Mouse (Mus musculus) heart, embryonic 12.5 days (tissue): ENCODE measurements around the gene Rfx4. TPM values are rescaled to one million over a fixed set of nuclear protein-coding genes. Genes with fewer than 3 reads are reported as not detected.

Source experiments
- ATAC-seq: fragments of 200-750 bp; cut with Nextera tagmentation; 2 replicates; pipeline ENCODE4 v1.8.0; 2017; ENCODE audit warnings: moderate TSS enrichment, moderate library complexity; ENCODE audit not compliant: insufficient number of reproducible peaks, low FRiP score
- H3K27ac ChIP-seq: fragments of 300-500 bp; sonication (generic); 2 replicates; pipeline ENCODE4 v1.5.1; 2016; ENCODE audit warnings: mild to moderate bottlenecking, moderate library complexity; ENCODE audit not compliant: poor library complexity, severe bottlenecking
- H3K27me3 ChIP-seq: fragments of 300-500 bp; sonication (generic); replicated peaks from 2 replicates; pipeline ENCODE4 v1.6.1; 2016; ENCODE audit warnings: mild to moderate bottlenecking, moderate library complexity
- H3K36me3 ChIP-seq: fragments of 300-500 bp; sonication (generic); 2 replicates; pipeline ENCODE4 v1.6.1; 2016; ENCODE audit warnings: mild to moderate bottlenecking, moderate library complexity
- H3K4me1 ChIP-seq: fragments of 300-500 bp; sonication (generic); replicated peaks from 2 replicates; pipeline ENCODE4 v1.6.1; 2016; ENCODE audit warnings: mild to moderate bottlenecking
- H3K4me2 ChIP-seq: fragments of 300-500 bp; sonication (generic); 2 replicates; pipeline ENCODE4 v1.6.1; 2016; ENCODE audit warnings: mild to moderate bottlenecking, moderate library complexity
- H3K4me3 ChIP-seq: fragments of 300-500 bp; sonication (generic); 2 replicates; pipeline ENCODE4 v1.5.1; 2016; ENCODE audit warnings: mild to moderate bottlenecking
- H3K9ac ChIP-seq: fragments of 300-500 bp; sonication (generic); 2 replicates; pipeline ENCODE4 v1.6.1; 2016; ENCODE audit warnings: mild to moderate bottlenecking, moderate library complexity
- H3K9me3 ChIP-seq: fragments of 300-500 bp; sonication (generic); replicated peaks from 2 replicates; pipeline ENCODE4 v1.6.1; 2016; ENCODE audit warnings: mild to moderate bottlenecking, moderate library complexity
- WGBS: fragments of 180-500 bp; shearing (Covaris S2); methylation state at CpG from one replicate; pipeline ENCODE4 v1.1.7; 2016; 5-methylcytosine and 5-hydroxymethylcytosine counted together
- polyA plus RNA-seq: library from polyadenylated mRNA; unstranded; fragments of >200 nt; fragmentation: Nextera tagmentation; extraction: Ambion mirVana; gene quantifications from 2 replicates; pipeline ENCODE4 v1.2.1, GENCODE M21; 2016

Gene Rfx4
- polyA plus RNA-seq, 1 experiment from 2014 or later, result 0.19 TPM

- Histone ChIP-seq H3K27me3 (no peaks in the 10 kb centered on the region), H3K4me3 (no peak overlapping the region), H3K9ac (no peak overlapping the region), H3K36me3 (peaks cover 3% of the 10 kb centered on the region; the same call in 1 of the 2 replicates), H3K9me3 (no peaks in the 10 kb centered on the region), H3K4me1 (peaks cover 38% of the 10 kb centered on the region), H3K27ac (no peak overlapping the region), H3K4me2 (no peak overlapping the region)
- WGBS, result 84% methylated on average over 1 of the region's 1 CpGs
- no peak for ATAC-seq
Observed at GRCm38 (mm10) chr10:84940356-84940755, 184.5 kb downstream of the Rfx4 start.

GRCm38 (mm10) chr10:84945692-84946091, 189.8 kb downstream of the Rfx4 start:
- no peak overlapping the region for H3K9ac ChIP-seq
- 91% methylated on average over 3 of the region's 3 CpGs for WGBS
- H3K27ac ChIP-seq, result no peak overlapping the region
- no peak for ATAC-seq
- H3K9me3 ChIP-seq, result no peaks in the 10 kb centered on the region
- H3K4me2 ChIP-seq, result no peak overlapping the region
- no peaks in the 10 kb centered on the region for H3K27me3 ChIP-seq
- H3K4me1 ChIP-seq, result peaks cover 25% of the 10 kb centered on the region
- no peak overlapping the region for H3K4me3 ChIP-seq
- peaks cover 19% of the 10 kb centered on the region for H3K36me3 ChIP-seq

- no peak overlapping the region for H3K4me2 ChIP-seq
- H3K27ac ChIP-seq, result no peak overlapping the region
- H3K36me3 ChIP-seq, result peaks cover 31% of the 10 kb centered on the region
- H3K4me3 ChIP-seq, result no peak overlapping the region
- H3K9ac ChIP-seq, result no peak overlapping the region
- no peaks in the 10 kb centered on the region for H3K9me3 ChIP-seq
- 58% methylated on average over 8 of the region's 8 CpGs for WGBS
- no peaks in the 10 kb centered on the region for H3K27me3 ChIP-seq
- H3K4me1 ChIP-seq, result peaks cover 20% of the 10 kb centered on the region
- ATAC-seq, result no peak
Observed at GRCm38 (mm10) chr10:84948970-84949683, 193.3 kb downstream of the Rfx4 start.

- 89% methylated on average over 3 of the region's 3 CpGs for WGBS
- peaks cover 31% of the 10 kb centered on the region for H3K36me3 ChIP-seq
- no peak overlapping the region for H3K4me2 ChIP-seq
- H3K9me3 ChIP-seq, result no peaks in the 10 kb centered on the region
- H3K4me1 ChIP-seq, result peaks cover 20% of the 10 kb centered on the region
- H3K27ac ChIP-seq, result no peak overlapping the region
- no peak overlapping the region for H3K9ac ChIP-seq
- ATAC-seq, result no peak
- no peaks in the 10 kb centered on the region for H3K27me3 ChIP-seq
- H3K4me3 ChIP-seq, result no peak overlapping the region
Observed at GRCm38 (mm10) chr10:84949684-84950010, 193.8 kb downstream of the Rfx4 start.

- 78% methylated on average over 4 of the region's 4 CpGs for WGBS
- ATAC-seq, result no peak
- H3K27me3 ChIP-seq, result no peaks in the 10 kb centered on the region
- H3K36me3 ChIP-seq, result peaks cover 28% of the 10 kb centered on the region
- H3K4me3 ChIP-seq, result no peak overlapping the region
- no peak overlapping the region for H3K27ac ChIP-seq
- no peaks in the 10 kb centered on the region for H3K9me3 ChIP-seq
- no peak overlapping the region for H3K4me2 ChIP-seq
- H3K4me1 ChIP-seq, result peaks cover 18% of the 10 kb centered on the region
- H3K9ac ChIP-seq, result no peak overlapping the region
Observed at GRCm38 (mm10) chr10:84950384-84950783, 194.5 kb downstream of the Rfx4 start.

GRCm38 (mm10) chr10:84954236-84954635, 198.4 kb downstream of the Rfx4 start:
- Histone ChIP-seq H3K4me3 (no peak overlapping the region), H3K27me3 (no peaks in the 10 kb centered on the region), H3K4me2 (no peak overlapping the region), H3K9ac (no peak overlapping the region), H3K27ac (no peak overlapping the region), H3K4me1 (peaks cover 15% of the 10 kb centered on the region), H3K9me3 (no peaks in the 10 kb centered on the region), H3K36me3 (peaks cover 22% of the 10 kb centered on the region)
- ATAC-seq, result no peak
- WGBS, result 92% methylated on average over 10 of the region's 10 CpGs

Other genes starting within 250 kb of the Rfx4 start
- 145 and 154 TPM in 2 replicates for gene Ckap4, start 222.0 kb upstream of the Rfx4 start, polyA plus RNA-seq
- 29.1 and 32.2 TPM in 2 replicates for gene Tcp11l2, start 179.4 kb upstream of the Rfx4 start, polyA plus RNA-seq
- gene Polr3b, start 133.8 kb upstream of the Rfx4 start, polyA plus RNA-seq, result 13.3 and 13.4 TPM in 2 replicates
- gene Ric8b, start 161.6 kb downstream of the Rfx4 start, polyA plus RNA-seq, result 20.7 and 20.8 TPM in 2 replicates